Comparison of ENCODE assay signal across 20 mouse cellular contexts in genomic region chr1:89486891-89487290, GRCm38 (mm10).
"Had no signal": no experiment of that assay in that cellular context is flagged by ENCODE, and none has a peak within 500 bp of the region (broad histone marks: within the 10 kb centered on the region; RNA-seq: fewer than 3 reads in every experiment).

No protein-coding gene starts in this region.

- H3K9ac ChIP-seq: lung, embryonic 14.5 days; midbrain, embryonic 12.5 days; neural tube, embryonic 13.5 days; neural tube, embryonic 15.5 days; stomach, embryonic 15.5 days had no signal

- H3K36me3 ChIP-seq: midbrain, embryonic 10.5 days; midbrain, embryonic 12.5 days; neural tube, embryonic 13.5 days; neural tube, embryonic 15.5 days; stomach, embryonic 15.5 days had no signal

- H3K4me2 ChIP-seq: lung, embryonic 14.5 days; midbrain, embryonic 12.5 days; neural tube, embryonic 13.5 days; neural tube, embryonic 15.5 days; stomach, embryonic 15.5 days had no signal

- H3K27me3 ChIP-seq: midbrain, embryonic 12.5 days; neural tube, embryonic 13.5 days; neural tube, embryonic 15.5 days; stomach, embryonic 15.5 days had no signal

- H3K4me3 ChIP-seq: midbrain, embryonic 10.5 days; midbrain, embryonic 12.5 days; myocyte; neural tube, embryonic 13.5 days; neural tube, embryonic 15.5 days; stomach, embryonic 15.5 days had no signal

- H3K27ac ChIP-seq: midbrain, embryonic 10.5 days; midbrain, embryonic 12.5 days; neural tube, embryonic 13.5 days; neural tube, embryonic 15.5 days; stomach, embryonic 15.5 days; stomach, postnatal 0 days had no signal

- ATAC-seq: midbrain, embryonic 16.5 days had no signal

- DNase-seq: lung, adult 18-20 months; lung, embryonic 14.5 days; lung, postnatal 10 days; lung, postnatal 4 days; midbrain, embryonic 14.5 days; retina, postnatal 1 day; right cerebral cortex, adult 18-20 months; right cerebral cortex, postnatal 25 days; right cerebral cortex, postnatal 4 days; spleen, adult 18-20 months; thymus, adult 2 months; thymus, postnatal 36 days had no signal

- H3K9me3 ChIP-seq: midbrain, embryonic 10.5 days; midbrain, embryonic 12.5 days; neural tube, embryonic 13.5 days; neural tube, embryonic 15.5 days; stomach, embryonic 15.5 days had no signal
